Mouse (Mus musculus): Measurements from ENCODE around the gene Zfp652.

- TF ChIP-seq POLR2A (IDR thresholded peaks at IDR 0.05; ENCODE audit: insufficient read depth, low read depth, low read length): no peak; the same call in none of the 2 replicates
- TF ChIP-seq CTCF (IDR thresholded peaks at IDR 0.05): no peak
Observed at GRCm38 (mm10) chr11:95858528-95859467, 146.3 kb downstream of the Zfp652 start.

Measured in heart, adult 2 months (tissue).